Mouse (Mus musculus) embryonic fibroblast, embryonic 13.5 days (primary cell): ENCODE results near the gene Esam.

Experiments used
- CTCF ChIP-seq: IDR thresholded peaks from 2 replicates; pipeline ENCODE4 v1.5.1; 2011; ENCODE audit warnings: mild to moderate bottlenecking, control low read depth, low read length, moderate library complexity, borderline replicate concordance; ENCODE audit not compliant: insufficient read depth
- POLR2A ChIP-seq: IDR thresholded peaks from 2 replicates; pipeline ENCODE4 v1.6.1; 2011; ENCODE audit warnings: low read depth, mild to moderate bottlenecking, control low read depth, low read length, moderate library complexity

- TF ChIP-seq CTCF (no peak), POLR2A (no peak)
These were observed 14.2 kb downstream of the Esam start for GRCm38 (mm10) chr9:37541851-37542642.
